Mouse (Mus musculus) heart, embryonic 11.5 days (tissue): ENCODE data around the gene Bbof1. TPM values are rescaled to one million over a fixed set of nuclear protein-coding genes. Genes with fewer than 3 reads are reported as not detected.

Experiments used
- ATAC-seq: fragments of 200-750 bp; cut with Nextera tagmentation; replicated peaks from 2 replicates; pipeline ENCODE4 v1.8.0; 2017; ENCODE audit warnings: moderate library complexity; ENCODE audit not compliant: insufficient number of reproducible peaks, low FRiP score, low TSS enrichment
- H3K27ac ChIP-seq: fragments of 300-500 bp; sonication (generic); 2 replicates; pipeline ENCODE4 v1.5.1; 2014; ENCODE audit warnings: mild to moderate bottlenecking, low read depth, low read length
- H3K27me3 ChIP-seq: fragments of 300-500 bp; sonication (generic); 2 replicates; pipeline ENCODE4 v1.6.1; 2014; ENCODE audit warnings: mild to moderate bottlenecking, low read length, mixed read lengths; ENCODE audit not compliant: control insufficient read depth, insufficient read depth
- H3K36me3 ChIP-seq: fragments of 300-500 bp; sonication (generic); 2 replicates; pipeline ENCODE4 v1.6.1; 2014; ENCODE audit warnings: mild to moderate bottlenecking, low read length, moderate library complexity, mixed read lengths; ENCODE audit not compliant: control insufficient read depth, insufficient read depth
- H3K4me1 ChIP-seq: fragments of 300-500 bp; sonication (generic); 2 replicates; pipeline ENCODE4 v1.6.1; 2014; ENCODE audit warnings: low read length; ENCODE audit not compliant: control insufficient read depth, insufficient read depth
- H3K4me2 ChIP-seq: fragments of 300-500 bp; sonication (generic); 2 replicates; pipeline ENCODE4 v1.6.1; 2014; ENCODE audit warnings: mild to moderate bottlenecking, moderate library complexity
- H3K4me3 ChIP-seq: fragments of 300-500 bp; sonication (generic); 2 replicates; pipeline ENCODE4 v1.5.1; 2014; ENCODE audit warnings: low read depth, low read length
- H3K9ac ChIP-seq: fragments of 300-500 bp; sonication (generic); 2 replicates; pipeline ENCODE4 v1.6.1; 2014; ENCODE audit warnings: mild to moderate bottlenecking, low read depth, low read length, moderate library complexity
- H3K9me3 ChIP-seq: fragments of 300-500 bp; sonication (generic); replicated peaks from 2 replicates; pipeline ENCODE4 v1.6.1; 2016; ENCODE audit warnings: low read length; ENCODE audit not compliant: control insufficient read depth
- WGBS: fragments of 180-500 bp; shearing (Covaris S2); extraction: QIAGEN DNeasy Blood & Tissue Kit; methylation state at CpG from one replicate; pipeline ENCODE4 v1.1.7; 2014; ENCODE audit not compliant: insufficient replicate concordance; 5-methylcytosine and 5-hydroxymethylcytosine counted together
- polyA plus RNA-seq: library from polyadenylated mRNA; unstranded; fragments of >200 nt; fragmentation: Nextera tagmentation; extraction: Ambion mirVana; gene quantifications from 2 replicates; pipeline ENCODE4 v1.2.1, GENCODE M21; 2014

Gene Bbof1
- polyA plus RNA-seq, 1 experiment from 2014 or later: 1.1 TPM

- no peak for ATAC-seq
- H3K9me3 ChIP-seq: no peaks in the 10 kb centered on the region
- no peaks in the 10 kb centered on the region for H3K4me1 ChIP-seq
- WGBS: 85% methylated on average over 14 of the region's 14 CpGs
- H3K27ac ChIP-seq: no peak overlapping the region
- H3K4me3 ChIP-seq: no peak overlapping the region
- no peak overlapping the region for H3K4me2 ChIP-seq
- no peak overlapping the region for H3K9ac ChIP-seq
- no peaks in the 10 kb centered on the region; the same call in 1 of the 2 replicates for H3K36me3 ChIP-seq
- H3K27me3 ChIP-seq: no peaks in the 10 kb centered on the region
Observed at GRCm38 (mm10) chr12:84396947-84397679, 11.8 kb upstream of the Bbof1 start.

- H3K4me2 ChIP-seq: no peak overlapping the region
- no peak for ATAC-seq
- no peaks in the 10 kb centered on the region; the same call in 1 of the 2 replicates for H3K36me3 ChIP-seq
- no peak overlapping the region for H3K27ac ChIP-seq
- H3K4me3 ChIP-seq: no peak overlapping the region
- no peaks in the 10 kb centered on the region for H3K4me1 ChIP-seq
- no peaks in the 10 kb centered on the region for H3K27me3 ChIP-seq
- no peaks in the 10 kb centered on the region for H3K9me3 ChIP-seq
- no peak overlapping the region for H3K9ac ChIP-seq
Observed at GRCm38 (mm10) chr12:84397685-84398084, 11.2 kb upstream of the Bbof1 start.

- Histone ChIP-seq H3K36me3 (no peaks in the 10 kb centered on the region; the same call in 1 of the 2 replicates), H3K27ac (no peak overlapping the region), H3K4me3 (no peak overlapping the region), H3K9me3 (no peaks in the 10 kb centered on the region), H3K4me1 (no peaks in the 10 kb centered on the region), H3K4me2 (no peak overlapping the region), H3K9ac (no peak overlapping the region), H3K27me3 (no peaks in the 10 kb centered on the region)
- WGBS: 87% methylated on average over 5 of the region's 5 CpGs
- no peak for ATAC-seq
Observed at GRCm38 (mm10) chr12:84398629-84399028, 10.2 kb upstream of the Bbof1 start.

GRCm38 (mm10) chr12:84399135-84399534 is 9.7 kb upstream of the Bbof1 start:
- Histone ChIP-seq H3K27ac (no peak overlapping the region), H3K4me2 (no peak overlapping the region), H3K4me3 (no peak overlapping the region), H3K9me3 (no peaks in the 10 kb centered on the region), H3K27me3 (no peaks in the 10 kb centered on the region), H3K36me3 (no peaks in the 10 kb centered on the region; the same call in 1 of the 2 replicates), H3K9ac (no peak overlapping the region), H3K4me1 (no peaks in the 10 kb centered on the region)
- no peak for ATAC-seq
- WGBS: 83% methylated on average over 9 of the region's 9 CpGs

GRCm38 (mm10) chr12:84399663-84400062 is 9.2 kb upstream of the Bbof1 start:
- no peaks in the 10 kb centered on the region for H3K27me3 ChIP-seq
- no peak overlapping the region for H3K27ac ChIP-seq
- ATAC-seq: no peak
- no peak overlapping the region for H3K4me2 ChIP-seq
- H3K9me3 ChIP-seq: no peaks in the 10 kb centered on the region
- no peak overlapping the region for H3K9ac ChIP-seq
- H3K4me1 ChIP-seq: no peaks in the 10 kb centered on the region
- H3K4me3 ChIP-seq: no peak overlapping the region
- 68% methylated on average over 9 of the region's 9 CpGs for WGBS
- no peaks in the 10 kb centered on the region; the same call in 1 of the 2 replicates for H3K36me3 ChIP-seq

GRCm38 (mm10) chr12:84400068-84400467 is 8.8 kb upstream of the Bbof1 start:
- Histone ChIP-seq H3K4me3 (no peak overlapping the region), H3K27me3 (no peaks in the 10 kb centered on the region), H3K9me3 (no peaks in the 10 kb centered on the region), H3K9ac (no peak overlapping the region), H3K4me2 (no peak overlapping the region), H3K4me1 (no peaks in the 10 kb centered on the region), H3K36me3 (no peaks in the 10 kb centered on the region; the same call in 1 of the 2 replicates), H3K27ac (no peak overlapping the region)
- WGBS: 68% methylated on average over 3 of the region's 3 CpGs
- no peak for ATAC-seq

GRCm38 (mm10) chr12:84400653-84401052 is 8.2 kb upstream of the Bbof1 start:
- Histone ChIP-seq H3K4me1 (no peaks in the 10 kb centered on the region), H3K9me3 (no peaks in the 10 kb centered on the region), H3K4me3 (no peak overlapping the region), H3K27me3 (no peaks in the 10 kb centered on the region), H3K9ac (no peak overlapping the region), H3K36me3 (no peaks in the 10 kb centered on the region; the same call in 1 of the 2 replicates), H3K27ac (no peak overlapping the region), H3K4me2 (no peak overlapping the region)
- 64% methylated on average over 3 of the region's 3 CpGs for WGBS
- ATAC-seq: no peak

- Histone ChIP-seq H3K36me3 (no peaks in the 10 kb centered on the region), H3K27ac (no peak overlapping the region), H3K27me3 (no peaks in the 10 kb centered on the region), H3K9ac (no peak overlapping the region), H3K9me3 (no peaks in the 10 kb centered on the region), H3K4me1 (no peaks in the 10 kb centered on the region), H3K4me2 (no peak overlapping the region), H3K4me3 (no peak overlapping the region)
- 45% methylated on average over 9 of the region's 9 CpGs for WGBS
- ATAC-seq: no peak
Observed at GRCm38 (mm10) chr12:84402923-84403322, 5.9 kb upstream of the Bbof1 start.

GRCm38 (mm10) chr12:84404541-84404940 is 4.3 kb upstream of the Bbof1 start:
- Histone ChIP-seq H3K36me3 (no peaks in the 10 kb centered on the region), H3K4me2 (no peak overlapping the region), H3K27ac (no peak overlapping the region), H3K9ac (no peak overlapping the region), H3K9me3 (no peaks in the 10 kb centered on the region), H3K4me3 (no peak overlapping the region), H3K4me1 (peaks cover 3% of the 10 kb centered on the region; the same call in 1 of the 2 replicates), H3K27me3 (no peaks in the 10 kb centered on the region)
- 89% methylated on average over 6 of the region's 6 CpGs for WGBS
- no peak for ATAC-seq
